Mouse (Mus musculus) ES-Bruce4 (cell line): ENCODE results near the gene Ubac2. TPM values are rescaled to one million over a fixed set of nuclear protein-coding genes. Genes with fewer than 3 reads are reported as not detected.

Experiments used
- H3K27ac ChIP-seq: 2 replicates; pipeline ENCODE4 v1.5.1; 2012; ENCODE audit warnings: low read length, inconsistent platforms; ENCODE audit not compliant: insufficient read depth
- H3K27me3 ChIP-seq: 2 replicates; pipeline ENCODE4 v1.6.1; 2012; ENCODE audit warnings: mild to moderate bottlenecking, low read length, inconsistent platforms; ENCODE audit not compliant: control insufficient read depth, poor library complexity, insufficient read depth, severe bottlenecking
- H3K36me3 ChIP-seq: 2 replicates; pipeline ENCODE4 v1.6.1; 2012; ENCODE audit warnings: inconsistent platforms, mild to moderate bottlenecking, low read length, moderate library complexity; ENCODE audit not compliant: control insufficient read depth, poor library complexity, insufficient read depth, severe bottlenecking
- H3K4me1 ChIP-seq: one replicate; pipeline ENCODE4 v1.8.1; 2011; ENCODE audit warnings: low read length; ENCODE audit not compliant: control insufficient read depth, insufficient read depth
- H3K4me3 ChIP-seq: 2 replicates; pipeline ENCODE4 v1.5.1; 2011; ENCODE audit warnings: low read depth, mild to moderate bottlenecking, low read length
- H3K9ac ChIP-seq: 2 replicates; pipeline ENCODE4 v1.6.1; 2012; ENCODE audit warnings: low read depth, mild to moderate bottlenecking, inconsistent platforms; ENCODE audit not compliant: poor library complexity, severe bottlenecking
- H3K9me3 ChIP-seq: replicated peaks from 2 replicates; pipeline ENCODE4 v1.6.1; 2012; ENCODE audit warnings: mild to moderate bottlenecking, low read length, inconsistent platforms; ENCODE audit not compliant: control insufficient read depth, poor library complexity, insufficient read depth, severe bottlenecking
- CTCF ChIP-seq: IDR thresholded peaks from one replicate; pipeline ENCODE4 v1.8.1; 2011; ENCODE audit warnings: low read depth, low read length
- EP300 ChIP-seq: IDR thresholded peaks from 2 replicates; pipeline ENCODE4 v1.6.1; 2011; ENCODE audit warnings: low read depth, low read length; ENCODE audit not compliant: insufficient read depth
- POLR2A ChIP-seq: IDR thresholded peaks from one replicate; pipeline ENCODE4 v1.8.1; 2011; ENCODE audit warnings: low read length; ENCODE audit not compliant: insufficient read depth
- polyA plus RNA-seq: library from polyadenylated mRNA; stranded (reverse); fragments of >200 nt; gene quantifications from 2 replicates; pipeline ENCODE4 v1.2.4, GENCODE M21; 2011; ENCODE audit warnings: low read depth; ENCODE audit not compliant: missing spikeins, insufficient read depth, insufficient read length

Ubac2 gene
- polyA plus RNA-seq = 42.2 and 42.3 TPM in 2 replicates

- Histone ChIP-seq H3K4me1 (no peaks in the 10 kb centered on the region), H3K27ac (peak within 1 kb of the TSS; percentile 42), H3K27me3 (no peaks in the 10 kb centered on the region), H3K9me3 (no peaks in the 10 kb centered on the region), H3K36me3 (no peaks in the 10 kb centered on the region), H3K4me3 (peak within 1 kb of the TSS; percentile 67), H3K9ac (peak within 1 kb of the TSS; percentile 79)
- TF ChIP-seq CTCF = no peak
- TF ChIP-seq POLR2A = peak; percentile 55
- TF ChIP-seq EP300 = 0 out of 2 replicates have a peak, but pooled peaks have one; percentile 43
These were observed at the start of gene Ubac2 for GRCm38 (mm10) chr14:121878176-121878858. Gene Ubac2, plus strand, starts transcription at chr14:121878620.

- Histone ChIP-seq H3K9ac (no peak overlapping the region), H3K27me3 (no peaks in the 10 kb centered on the region), H3K36me3 (no peaks in the 10 kb centered on the region), H3K4me1 (no peaks in the 10 kb centered on the region), H3K4me3 (no peak overlapping the region), H3K27ac (no peak overlapping the region), H3K9me3 (peaks cover 11% of the 10 kb centered on the region)
- TF ChIP-seq POLR2A (no peak), CTCF (no peak), EP300 (no peak)
These were observed 48.5 kb upstream of the Ubac2 start for GRCm38 (mm10) chr14:121829816-121830442.

GRCm38 (mm10) chr14:121833001-121833520 is 45.4 kb upstream of the Ubac2 start:
- TF ChIP-seq CTCF (no peak), EP300 (no peak), POLR2A (no peak)

GRCm38 (mm10) chr14:121838161-121838560 is 40.3 kb upstream of the Ubac2 start:
- peaks cover 41% of the 10 kb centered on the region for H3K9me3 ChIP-seq
- H3K9ac ChIP-seq = no peak overlapping the region
- no peak for TF ChIP-seq POLR2A
- TF ChIP-seq CTCF = no peak
- H3K4me1 ChIP-seq = no peaks in the 10 kb centered on the region
- no peak overlapping the region for H3K4me3 ChIP-seq
- no peaks in the 10 kb centered on the region for H3K36me3 ChIP-seq
- H3K27ac ChIP-seq = no peak overlapping the region
- H3K27me3 ChIP-seq = no peaks in the 10 kb centered on the region

More at GRCm38 (mm10) chr14:121833001-121833520, 45.4 kb upstream of the Ubac2 start:
- H3K36me3 ChIP-seq = no peaks in the 10 kb centered on the region
- H3K9ac ChIP-seq = no peak overlapping the region
- no peak overlapping the region for H3K4me3 ChIP-seq
- no peaks in the 10 kb centered on the region for H3K27me3 ChIP-seq
- H3K9me3 ChIP-seq = peaks cover 35% of the 10 kb centered on the region
- no peaks in the 10 kb centered on the region for H3K4me1 ChIP-seq
- H3K27ac ChIP-seq = no peak overlapping the region

- Histone ChIP-seq H3K9me3 (peaks cover 27% of the 10 kb centered on the region), H3K9ac (no peak overlapping the region), H3K4me1 (peaks cover 2% of the 10 kb centered on the region), H3K4me3 (no peak overlapping the region), H3K36me3 (no peaks in the 10 kb centered on the region), H3K27me3 (no peaks in the 10 kb centered on the region), H3K27ac (no peak overlapping the region)
- TF ChIP-seq POLR2A (no peak), CTCF (no peak), EP300 (no peak)
These were observed 38.2 kb upstream of the Ubac2 start for GRCm38 (mm10) chr14:121840217-121840616.

- Histone ChIP-seq H3K27ac (no peak overlapping the region), H3K4me1 (peaks cover 2% of the 10 kb centered on the region), H3K36me3 (no peaks in the 10 kb centered on the region), H3K9ac (no peak overlapping the region; the same call in 1 of the 2 replicates), H3K4me3 (no peak overlapping the region), H3K9me3 (no peaks in the 10 kb centered on the region; the same call in 1 of the 2 replicates), H3K27me3 (no peaks in the 10 kb centered on the region)
- no peak for TF ChIP-seq POLR2A
- TF ChIP-seq EP300 = 0 out of 2 replicates have a peak, but pooled peaks have one; percentile 16
These were observed 33.9 kb upstream of the Ubac2 start for GRCm38 (mm10) chr14:121844486-121844885.
